Mouse (Mus musculus) ES-Bruce4 (cell line): ENCODE results near the gene Rnf225. TPM values are rescaled to one million over a fixed set of nuclear protein-coding genes. Genes with fewer than 3 reads are reported as not detected.
A peak's percentile ranks its signal among the peaks of the same experiment; 100 is the strongest.

Source experiments
- H3K27ac ChIP-seq: 2 replicates; pipeline ENCODE4 v1.5.1; 2012; ENCODE audit warnings: low read length, inconsistent platforms; ENCODE audit not compliant: insufficient read depth
- H3K27me3 ChIP-seq: 2 replicates; pipeline ENCODE4 v1.6.1; 2012; ENCODE audit warnings: mild to moderate bottlenecking, low read length, inconsistent platforms; ENCODE audit not compliant: control insufficient read depth, poor library complexity, insufficient read depth, severe bottlenecking
- H3K36me3 ChIP-seq: 2 replicates; pipeline ENCODE4 v1.6.1; 2012; ENCODE audit warnings: inconsistent platforms, mild to moderate bottlenecking, low read length, moderate library complexity; ENCODE audit not compliant: control insufficient read depth, poor library complexity, insufficient read depth, severe bottlenecking
- H3K4me1 ChIP-seq: one replicate; pipeline ENCODE4 v1.8.1; 2011; ENCODE audit warnings: low read length; ENCODE audit not compliant: control insufficient read depth, insufficient read depth
- H3K4me3 ChIP-seq: 2 replicates; pipeline ENCODE4 v1.5.1; 2011; ENCODE audit warnings: low read depth, mild to moderate bottlenecking, low read length
- H3K9ac ChIP-seq: 2 replicates; pipeline ENCODE4 v1.6.1; 2012; ENCODE audit warnings: low read depth, mild to moderate bottlenecking, inconsistent platforms; ENCODE audit not compliant: poor library complexity, severe bottlenecking
- H3K9me3 ChIP-seq: replicated peaks from 2 replicates; pipeline ENCODE4 v1.6.1; 2012; ENCODE audit warnings: mild to moderate bottlenecking, low read length, inconsistent platforms; ENCODE audit not compliant: control insufficient read depth, poor library complexity, insufficient read depth, severe bottlenecking
- CTCF ChIP-seq: IDR thresholded peaks from one replicate; pipeline ENCODE4 v1.8.1; 2011; ENCODE audit warnings: low read depth, low read length
- EP300 ChIP-seq: IDR thresholded peaks from 2 replicates; pipeline ENCODE4 v1.6.1; 2011; ENCODE audit warnings: low read depth, low read length; ENCODE audit not compliant: insufficient read depth
- POLR2A ChIP-seq: IDR thresholded peaks from one replicate; pipeline ENCODE4 v1.8.1; 2011; ENCODE audit warnings: low read length; ENCODE audit not compliant: insufficient read depth
- polyA plus RNA-seq: library from polyadenylated mRNA; stranded (reverse); fragments of >200 nt; gene quantifications from 2 replicates; pipeline ENCODE4 v1.2.4, GENCODE M21; 2011; ENCODE audit warnings: low read depth; ENCODE audit not compliant: missing spikeins, insufficient read depth, insufficient read length

Gene Rnf225
- polyA plus RNA-seq, 1 experiment: 0.37 TPM

- Histone ChIP-seq H3K9me3 (no peaks in the 10 kb centered on the region), H3K27me3 (no peaks in the 10 kb centered on the region), H3K4me1 (no peaks in the 10 kb centered on the region), H3K9ac (no peak overlapping the region), H3K27ac (no peak overlapping the region), H3K4me3 (no peak overlapping the region), H3K36me3 (no peaks in the 10 kb centered on the region)
- TF ChIP-seq EP300 (no peak), POLR2A (no peak), CTCF (no peak)
Observed at GRCm38 (mm10) chr7:12890928-12891327, 36.3 kb upstream of the Rnf225 start.

GRCm38 (mm10) chr7:12891334-12891733 lies 35.9 kb upstream of the Rnf225 start:
- Histone ChIP-seq H3K4me1 (no peaks in the 10 kb centered on the region), H3K4me3 (no peak overlapping the region), H3K27ac (no peak overlapping the region), H3K36me3 (no peaks in the 10 kb centered on the region), H3K27me3 (no peaks in the 10 kb centered on the region), H3K9ac (no peak overlapping the region), H3K9me3 (no peaks in the 10 kb centered on the region)
- no peak for TF ChIP-seq EP300

GRCm38 (mm10) chr7:12897655-12898410 lies 29.4 kb upstream of the Rnf225 start, which contains the start of gene Zscan22:
TSS of gene Zscan22 (plus strand) at chr7:12897815.
- Histone ChIP-seq H3K27me3 (no peaks in the 10 kb centered on the region), H3K9ac (peak within 1 kb of the TSS; percentile 22), H3K9me3 (no peaks in the 10 kb centered on the region), H3K4me3 (peak within 1 kb of the TSS; percentile 89), H3K27ac (no peak within 1 kb of the TSS), H3K36me3 (no peaks in the 10 kb centered on the region), H3K4me1 (no peaks in the 10 kb centered on the region)
- peak; percentile 10 for TF ChIP-seq POLR2A
- no peak for TF ChIP-seq EP300

GRCm38 (mm10) chr7:12901517-12901916 lies 25.7 kb upstream of the Rnf225 start:
- Histone ChIP-seq H3K36me3 (peaks cover 13% of the 10 kb centered on the region), H3K9ac (no peak overlapping the region), H3K27me3 (no peaks in the 10 kb centered on the region), H3K27ac (no peak overlapping the region), H3K4me1 (no peaks in the 10 kb centered on the region), H3K9me3 (no peaks in the 10 kb centered on the region), H3K4me3 (no peak overlapping the region)
- TF ChIP-seq EP300: no peak
- no peak for TF ChIP-seq CTCF
- TF ChIP-seq POLR2A: no peak

GRCm38 (mm10) chr7:12903623-12904022 lies 23.6 kb upstream of the Rnf225 start:
- H3K27me3 ChIP-seq: no peaks in the 10 kb centered on the region
- H3K4me1 ChIP-seq: no peaks in the 10 kb centered on the region
- H3K27ac ChIP-seq: peak overlapping the region; percentile 95
- H3K4me3 ChIP-seq: peak overlapping the region; percentile 91
- H3K9me3 ChIP-seq: no peaks in the 10 kb centered on the region
- H3K9ac ChIP-seq: peak overlapping the region; percentile 41
- TF ChIP-seq EP300: peak; percentile 92
- TF ChIP-seq POLR2A: peak; percentile 76
- no peak for TF ChIP-seq CTCF
- H3K36me3 ChIP-seq: peaks cover 33% of the 10 kb centered on the region

- Histone ChIP-seq H3K4me3 (no peak overlapping the region), H3K27ac (no peak overlapping the region), H3K9ac (no peak overlapping the region), H3K4me1 (no peaks in the 10 kb centered on the region), H3K36me3 (peaks cover 34% of the 10 kb centered on the region), H3K9me3 (no peaks in the 10 kb centered on the region), H3K27me3 (no peaks in the 10 kb centered on the region)
- TF ChIP-seq CTCF: no peak
- TF ChIP-seq POLR2A: no peak
- TF ChIP-seq EP300: no peak
Observed at GRCm38 (mm10) chr7:12905146-12905545, 22.1 kb upstream of the Rnf225 start.
